Mouse (Mus musculus): ENCODE data around the gene Cypt12.

Gene Cypt12

DNA sequence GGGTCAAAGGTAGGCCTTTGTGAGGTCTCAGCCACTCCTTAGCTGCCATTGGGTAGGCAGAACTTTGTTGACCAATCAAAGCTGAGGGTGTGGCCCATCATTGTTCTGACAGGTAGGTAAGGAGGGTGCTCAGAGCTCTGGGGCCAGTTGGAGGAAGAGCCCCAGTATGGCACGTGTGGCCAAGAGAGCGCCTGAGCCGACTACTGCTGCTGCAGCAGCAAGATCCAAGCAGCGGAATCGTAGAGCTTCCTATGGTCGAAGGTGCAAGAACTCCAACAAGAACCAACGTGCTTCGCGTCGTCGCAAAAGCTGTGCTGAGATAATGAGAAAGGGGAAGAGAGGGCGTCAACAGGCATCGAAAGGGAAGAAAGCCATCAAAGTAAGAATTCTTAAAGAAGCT, at the start of gene Cypt12:
Gene Cypt12, plus strand, starts transcription at position 112 of the 400 bp plus-strand sequence.
- DNase-seq (ENCODE audit: low spot score in 2 of 2): no peak

- no peak for DNase-seq (ENCODE audit: low spot score in 2 of 2)
These were observed 34.4 kb upstream of the Cypt12 start for GRCm38 (mm10) chr3:17913796-17914195.

- no peak for DNase-seq (ENCODE audit: low spot score in 2 of 2)
These were observed 8.0 kb upstream of the Cypt12 start for GRCm38 (mm10) chr3:17940206-17940605.
